Mouse (Mus musculus) forebrain, embryonic 13.5 days (tissue): ENCODE data around the gene Nrg4. TPM values are rescaled to one million over a fixed set of nuclear protein-coding genes. Genes with fewer than 3 reads are reported as not detected.

Experiments used
- ATAC-seq: fragments of 200-750 bp; cut with Nextera tagmentation; 2 replicates; pipeline ENCODE4 v1.8.0; 2017
- H3K27ac ChIP-seq: fragments of 300-500 bp; sonication (generic); 2 replicates; pipeline ENCODE4 v1.5.1; 2015; ENCODE audit warnings: inconsistent platforms, mild to moderate bottlenecking, moderate library complexity
- H3K27me3 ChIP-seq: fragments of 300-500 bp; sonication (generic); 2 replicates; pipeline ENCODE4 v1.6.1; 2015; ENCODE audit warnings: mild to moderate bottlenecking, inconsistent platforms
- H3K36me3 ChIP-seq: fragments of 300-500 bp; sonication (generic); 2 replicates; pipeline ENCODE4 v1.6.1; 2015; ENCODE audit warnings: mild to moderate bottlenecking, inconsistent platforms; ENCODE audit not compliant: poor library complexity, severe bottlenecking
- H3K4me1 ChIP-seq: fragments of 300-500 bp; sonication (generic); 2 replicates; pipeline ENCODE4 v1.6.1; 2015; ENCODE audit warnings: inconsistent platforms
- H3K4me2 ChIP-seq: fragments of 300-500 bp; sonication (generic); 2 replicates; pipeline ENCODE4 v1.6.1; 2015; ENCODE audit warnings: inconsistent platforms, mild to moderate bottlenecking, moderate library complexity
- H3K4me3 ChIP-seq: fragments of 300-500 bp; sonication (generic); 2 replicates; pipeline ENCODE4 v1.5.1; 2015; ENCODE audit warnings: mild to moderate bottlenecking, inconsistent platforms
- H3K9ac ChIP-seq: fragments of 300-500 bp; sonication (generic); 2 replicates; pipeline ENCODE4 v1.6.1; 2015; ENCODE audit warnings: mild to moderate bottlenecking, inconsistent platforms
- H3K9me3 ChIP-seq: fragments of 300-500 bp; sonication (generic); replicated peaks from 2 replicates; pipeline ENCODE4 v1.6.1; 2016; ENCODE audit warnings: inconsistent platforms
- WGBS: fragments of 180-500 bp; shearing (Covaris S2); methylation state at CpG from one replicate; pipeline ENCODE4 v1.1.7; 2015; 5-methylcytosine and 5-hydroxymethylcytosine counted together
- polyA plus RNA-seq: library from polyadenylated mRNA; unstranded; fragments of >200 nt; fragmentation: Nextera tagmentation; extraction: Ambion mirVana; gene quantifications from 2 replicates; pipeline ENCODE4 v1.2.1, GENCODE M21; 2015

The Nrg4 gene
- polyA plus RNA-seq, 1 experiment from 2014 or later = 0.93 TPM

GRCm38 (mm10) chr9:55229010-55229409, 97.6 kb downstream of the Nrg4 start:
- Histone ChIP-seq H3K9me3 (no peaks in the 10 kb centered on the region), H3K27ac (no peak overlapping the region), H3K27me3 (no peaks in the 10 kb centered on the region), H3K4me3 (no peak overlapping the region), H3K4me1 (no peaks in the 10 kb centered on the region), H3K4me2 (no peak overlapping the region), H3K9ac (no peak overlapping the region), H3K36me3 (peaks cover 27% of the 10 kb centered on the region)
- ATAC-seq = no peak
- 75% methylated on average over 10 of the region's 10 CpGs for WGBS

- no peaks in the 10 kb centered on the region for H3K9me3 ChIP-seq
- no peak overlapping the region for H3K4me2 ChIP-seq
- H3K36me3 ChIP-seq = peaks cover 35% of the 10 kb centered on the region
- no peak for ATAC-seq
- H3K9ac ChIP-seq = no peak overlapping the region
- H3K4me1 ChIP-seq = no peaks in the 10 kb centered on the region
- 90% methylated on average over 4 of the region's 4 CpGs for WGBS
- H3K27me3 ChIP-seq = no peaks in the 10 kb centered on the region
- H3K27ac ChIP-seq = no peak overlapping the region
- no peak overlapping the region for H3K4me3 ChIP-seq
Measured at GRCm38 (mm10) chr9:55228149-55228548, 98.5 kb downstream of the Nrg4 start.

- ATAC-seq = no peak
- WGBS = 79% methylated on average over 3 of the region's 3 CpGs
- Histone ChIP-seq H3K4me3 (no peak overlapping the region), H3K36me3 (peaks cover 54% of the 10 kb centered on the region), H3K4me1 (no peaks in the 10 kb centered on the region), H3K4me2 (no peak overlapping the region), H3K9me3 (no peaks in the 10 kb centered on the region), H3K27ac (no peak overlapping the region), H3K9ac (no peak overlapping the region), H3K27me3 (no peaks in the 10 kb centered on the region)
Measured at GRCm38 (mm10) chr9:55226251-55226650, 100.4 kb downstream of the Nrg4 start.

GRCm38 (mm10) chr9:55225165-55225737, 101.4 kb downstream of the Nrg4 start:
- H3K4me3 ChIP-seq = no peak overlapping the region
- H3K9ac ChIP-seq = no peak overlapping the region
- H3K4me2 ChIP-seq = no peak overlapping the region
- no peak for ATAC-seq
- 82% methylated on average over 7 of the region's 7 CpGs for WGBS
- H3K9me3 ChIP-seq = no peaks in the 10 kb centered on the region
- H3K27ac ChIP-seq = no peak overlapping the region
- no peaks in the 10 kb centered on the region for H3K4me1 ChIP-seq
- H3K36me3 ChIP-seq = peaks cover 64% of the 10 kb centered on the region
- H3K27me3 ChIP-seq = no peaks in the 10 kb centered on the region

- no peak overlapping the region for H3K9ac ChIP-seq
- ATAC-seq = no peak
- H3K4me2 ChIP-seq = no peak overlapping the region
- peaks cover 94% of the 10 kb centered on the region for H3K36me3 ChIP-seq
- no peak overlapping the region for H3K27ac ChIP-seq
- no peak overlapping the region for H3K4me3 ChIP-seq
- no peaks in the 10 kb centered on the region for H3K4me1 ChIP-seq
- 93% methylated on average over 3 of the region's 3 CpGs for WGBS
- H3K27me3 ChIP-seq = no peaks in the 10 kb centered on the region
- no peaks in the 10 kb centered on the region for H3K9me3 ChIP-seq
Measured at GRCm38 (mm10) chr9:55217381-55217780, 109.3 kb downstream of the Nrg4 start.

- ATAC-seq = no peak
- WGBS = 64% methylated on average over 2 of the region's 2 CpGs
- peaks cover 4% of the 10 kb centered on the region; the same call in 1 of the 2 replicates for H3K4me1 ChIP-seq
- no peak overlapping the region for H3K4me2 ChIP-seq
- peaks cover 81% of the 10 kb centered on the region for H3K36me3 ChIP-seq
- no peaks in the 10 kb centered on the region for H3K27me3 ChIP-seq
- H3K9ac ChIP-seq = no peak overlapping the region
- H3K27ac ChIP-seq = no peak overlapping the region
- H3K4me3 ChIP-seq = no peak overlapping the region
- H3K9me3 ChIP-seq = no peaks in the 10 kb centered on the region
Measured at GRCm38 (mm10) chr9:55216078-55216477, 110.6 kb downstream of the Nrg4 start.

GRCm38 (mm10) chr9:55215648-55216047, 111.0 kb downstream of the Nrg4 start:
- no peak for ATAC-seq
- no peak overlapping the region for H3K4me2 ChIP-seq
- no peaks in the 10 kb centered on the region for H3K9me3 ChIP-seq
- H3K36me3 ChIP-seq = peaks cover 76% of the 10 kb centered on the region
- H3K27ac ChIP-seq = no peak overlapping the region
- peaks cover 7% of the 10 kb centered on the region for H3K4me1 ChIP-seq
- no peak overlapping the region for H3K9ac ChIP-seq
- 78% methylated on average over 3 of the region's 3 CpGs for WGBS
- no peaks in the 10 kb centered on the region for H3K27me3 ChIP-seq
- no peak overlapping the region for H3K4me3 ChIP-seq

GRCm38 (mm10) chr9:55215056-55215455, 111.6 kb downstream of the Nrg4 start:
- 84% methylated on average over 3 of the region's 3 CpGs for WGBS
- no peak overlapping the region for H3K9ac ChIP-seq
- no peaks in the 10 kb centered on the region for H3K9me3 ChIP-seq
- H3K4me3 ChIP-seq = no peak overlapping the region
- H3K36me3 ChIP-seq = peaks cover 70% of the 10 kb centered on the region
- H3K4me2 ChIP-seq = no peak overlapping the region
- no peak for ATAC-seq
- no peak overlapping the region for H3K27ac ChIP-seq
- no peaks in the 10 kb centered on the region for H3K27me3 ChIP-seq
- peaks cover 13% of the 10 kb centered on the region for H3K4me1 ChIP-seq

- Histone ChIP-seq H3K4me3 (no peak overlapping the region), H3K9me3 (no peaks in the 10 kb centered on the region), H3K4me1 (peaks cover 22% of the 10 kb centered on the region), H3K4me2 (no peak overlapping the region), H3K27ac (no peak overlapping the region), H3K36me3 (peaks cover 55% of the 10 kb centered on the region), H3K9ac (no peak overlapping the region), H3K27me3 (no peaks in the 10 kb centered on the region)
- no peak for ATAC-seq
- WGBS = 92% methylated on average over 1 of the region's 1 CpGs
Measured at GRCm38 (mm10) chr9:55213396-55213795, 113.2 kb downstream of the Nrg4 start.

- peaks cover 37% of the 10 kb centered on the region for H3K36me3 ChIP-seq
- H3K4me3 ChIP-seq = no peak overlapping the region
- no peak for ATAC-seq
- no peaks in the 10 kb centered on the region for H3K9me3 ChIP-seq
- 89% methylated on average over 4 of the region's 4 CpGs for WGBS
- peaks cover 28% of the 10 kb centered on the region for H3K4me1 ChIP-seq
- no peak overlapping the region for H3K9ac ChIP-seq
- H3K27me3 ChIP-seq = no peaks in the 10 kb centered on the region
- H3K27ac ChIP-seq = no peak overlapping the region
- no peak overlapping the region for H3K4me2 ChIP-seq
Measured at GRCm38 (mm10) chr9:55211611-55212010, 115.0 kb downstream of the Nrg4 start.

- peak; percentile 100 for ATAC-seq
- peak within 1 kb of the TSS; percentile 91 for H3K9ac ChIP-seq
- peak within 1 kb of the TSS; percentile 82 for H3K4me3 ChIP-seq
- under 1% methylated on average over 65 of the region's 65 CpGs for WGBS
- H3K27me3 ChIP-seq = no peaks in the 10 kb centered on the region
- H3K36me3 ChIP-seq = peaks cover 16% of the 10 kb centered on the region
- H3K9me3 ChIP-seq = no peaks in the 10 kb centered on the region
- H3K4me1 ChIP-seq = peaks cover 28% of the 10 kb centered on the region
- peak within 1 kb of the TSS; percentile 86 for H3K4me2 ChIP-seq
- peak within 1 kb of the TSS; percentile 85 for H3K27ac ChIP-seq
Measured at GRCm38 (mm10) chr9:55208790-55209481, 117.7 kb downstream of the Nrg4 start, which contains the start of gene Fbxo22. Fbxo22 (plus strand) TSS chr9:55208925.

GRCm38 (mm10) chr9:55208458-55208789, 118.2 kb downstream of the Nrg4 start:
- Histone ChIP-seq H3K9me3 (no peaks in the 10 kb centered on the region), H3K4me2 (peak overlapping the region; percentile 86), H3K4me1 (peaks cover 28% of the 10 kb centered on the region), H3K4me3 (peak overlapping the region; percentile 82), H3K27ac (peak overlapping the region; percentile 85), H3K27me3 (no peaks in the 10 kb centered on the region), H3K9ac (peak overlapping the region; percentile 91), H3K36me3 (peaks cover 12% of the 10 kb centered on the region)
- peak; percentile 48 for ATAC-seq
- WGBS = 0% methylated on average over 2 of the region's 2 CpGs

GRCm38 (mm10) chr9:55199348-55199747, 127.3 kb downstream of the Nrg4 start:
- WGBS = 65% methylated on average over 2 of the region's 2 CpGs
- H3K27me3 ChIP-seq = no peaks in the 10 kb centered on the region
- ATAC-seq = no peak

More at GRCm38 (mm10) chr9:55199348-55199747, 127.3 kb downstream of the Nrg4 start:
- Histone ChIP-seq H3K4me1 (no peaks in the 10 kb centered on the region), H3K9me3 (no peaks in the 10 kb centered on the region), H3K27ac (no peak overlapping the region), H3K4me2 (no peak overlapping the region), H3K9ac (no peak overlapping the region), H3K36me3 (peaks cover 16% of the 10 kb centered on the region), H3K4me3 (no peak overlapping the region)
